Comparison of ENCODE assay signal across 10 mouse cellular contexts in genomic region chr5:120094602-120095001, GRCm38 (mm10). TPM values are rescaled to one million over a fixed set of nuclear protein-coding genes. Genes with fewer than 3 reads are reported as not detected.
A peak's percentile ranks its signal among the peaks of the same experiment; 100 is the strongest.
DNase-seq lines count a peak whose midpoint lies in the region; TF ChIP-seq lines count a peak whose summit lies in the region.
"Had no signal": no experiment of that assay in that cellular context is flagged by ENCODE, and none has a peak within 500 bp of the region (broad histone marks: within the 10 kb centered on the region; RNA-seq: fewer than 3 reads in every experiment).

No protein-coding gene starts in this region.

- no peak for TF ChIP-seq POLR2A in heart, adult 2 months (IDR thresholded peaks at IDR 0.05; ENCODE audit: insufficient read depth, low read depth, low read length)
- TF ChIP-seq POLR2A in liver, adult 2 months (IDR thresholded peaks at IDR 0.05; ENCODE audit: extremely low read depth, insufficient read depth, low read length) = no peak

- H3K27ac ChIP-seq in heart, adult 2 months = no peak overlapping the region
- no peak overlapping the region for H3K27ac ChIP-seq in liver, adult 2 months (replicated peaks; ENCODE audit: insufficient read depth, low read depth, low read length)
- H3K27ac ChIP-seq: embryonic facial prominence, embryonic 12.5 days; stomach, embryonic 15.5 days had no signal

- no peak overlapping the region for H3K9ac ChIP-seq in heart, adult 2 months (ENCODE audit: low read depth, low read length)
- no peak overlapping the region for H3K9ac ChIP-seq in liver, adult 2 months (ENCODE audit: low read depth, low read length)
- H3K9ac ChIP-seq: embryonic facial prominence, embryonic 12.5 days; stomach, embryonic 15.5 days had no signal

- DNase-seq in heart, adult 2 months = peak in 1 of 2 experiments; percentile 41
- DNase-seq in heart, adult 11 months = no peak
- peak; percentile 81 for DNase-seq in 3T3-L1 (ENCODE audit: low read depth, low spot score)
- DNase-seq in MEL-GATA-1-ER (ENCODE audit: extremely low read depth, low read depth) = peak; percentile 59
- peak; percentile 33 to 34 for DNase-seq in cerebellum, postnatal 36 days
- DNase-seq in liver, adult 2 months (ENCODE audit: extremely low read depth, low read depth, low spot score) = peak; percentile 69
- DNase-seq in spleen, postnatal 10 days (ENCODE audit: low spot score in 2 of 2) = peak; percentile 46 to 82
- no peak for DNase-seq in left cerebral cortex, adult 8-10 months (ENCODE audit: low spot score in 2 of 2)

- intact Hi-C loops in heart, adult 2 months (cut with DNase I) = no loop called here

- TF ChIP-seq CTCF in heart, adult 2 months (IDR thresholded peaks at IDR 0.05) = peak; percentile 69
- TF ChIP-seq CTCF in liver, adult 2 months (IDR thresholded peaks at IDR 0.05; ENCODE audit: low read depth, low read length) = peak; percentile 73

- TF ChIP-seq EP300 in heart, adult 2 months (IDR thresholded peaks at IDR 0.05; ENCODE audit: insufficient read depth, low read depth, low read length) = no peak

- no peaks in the 10 kb centered on the region for H3K79me2 ChIP-seq in heart, adult 2 months (replicated peaks; ENCODE audit: control insufficient read depth, insufficient read depth, low read length)
- no peaks in the 10 kb centered on the region for H3K79me2 ChIP-seq in liver, adult 2 months (ENCODE audit: control insufficient read depth, insufficient read depth, low read length)

- no peak overlapping the region for H3K4me3 ChIP-seq in heart, adult 2 months
- H3K4me3 ChIP-seq in liver, adult 2 months (ENCODE audit: insufficient read depth, low read depth, low read length) = no peak overlapping the region
- H3K4me3 ChIP-seq: embryonic facial prominence, embryonic 12.5 days; stomach, embryonic 15.5 days had no signal

- peaks cover 2% of the 10 kb centered on the region for H3K27me3 ChIP-seq in heart, adult 2 months (ENCODE audit: control insufficient read depth, insufficient read depth, low read length)
- no peaks in the 10 kb centered on the region for H3K27me3 ChIP-seq in liver, adult 2 months (ENCODE audit: control insufficient read depth, insufficient read depth, low read length)

- WGBS in heart, adult 2 months = 54% methylated on average over 7 of the region's 7 CpGs
- 48% methylated on average over 7 of the region's 7 CpGs for WGBS in liver, adult 2 months

- H3K4me1 ChIP-seq in heart, adult 2 months (ENCODE audit: control insufficient read depth, insufficient read depth, low read length) = no peaks in the 10 kb centered on the region
- H3K4me1 ChIP-seq in liver, adult 2 months (ENCODE audit: control insufficient read depth, insufficient read depth, low read length) = no peaks in the 10 kb centered on the region
- H3K4me1 ChIP-seq: embryonic facial prominence, embryonic 12.5 days; stomach, embryonic 15.5 days had no signal

- no peaks in the 10 kb centered on the region for H3K36me3 ChIP-seq in heart, adult 2 months (ENCODE audit: control insufficient read depth, insufficient read depth, low read length)
- no peaks in the 10 kb centered on the region for H3K36me3 ChIP-seq in liver, adult 2 months (ENCODE audit: control insufficient read depth, insufficient read depth, low read length)
- H3K36me3 ChIP-seq: embryonic facial prominence, embryonic 12.5 days; stomach, embryonic 15.5 days had no signal

RNA-seq across cellular contexts. Expression of gene Rbm19, which starts 21.7 kb away (rescaled TPM):
- total RNA-seq in heart, adult 2 months (2021) = 10 to 100 TPM; 19.6 to 22.1 TPM
- 8.6 and 11.6 TPM in 2 replicates for polyA plus RNA-seq in heart, adult 2 months (2012; rRNA removed)
- total RNA-seq in liver, adult 2 months (2014; rRNA removed) = 4.9 and 5.6 TPM in 2 replicates
- polyA plus RNA-seq in liver, adult 2 months (2012; rRNA removed) = 8.2 and 9.2 TPM in 2 replicates
- total RNA-seq in left cerebral cortex, adult 8-10 months (2022) = 10 to 100 TPM; 12.0 to 20.3 (median 19.7) TPM

Comparison
In these comparisons a context has a peak if more than half of its experiments do, and no peak if none do; other contexts are left out.
1. DNase-seq: peak in 3T3-L1 (single experiment), MEL-GATA-1-ER (single experiment), cerebellum, postnatal 36 days (2 of 2), liver, adult 2 months (single experiment) and spleen, postnatal 10 days (2 of 2); none in heart, adult 11 months (single experiment) and left cerebral cortex, adult 8-10 months (0 of 2).